Mouse (Mus musculus) cerebral cortex, adult 2 months (tissue): ENCODE measurements around the gene Eml2.

ENCODE experiments used
- WGBS: fragments of 180-500 bp; shearing (Covaris S2); methylation state at CpG from one replicate; pipeline ENCODE4 v1.1.7; 2018; 5-methylcytosine and 5-hydroxymethylcytosine counted together

The Eml2 gene

DNA sequence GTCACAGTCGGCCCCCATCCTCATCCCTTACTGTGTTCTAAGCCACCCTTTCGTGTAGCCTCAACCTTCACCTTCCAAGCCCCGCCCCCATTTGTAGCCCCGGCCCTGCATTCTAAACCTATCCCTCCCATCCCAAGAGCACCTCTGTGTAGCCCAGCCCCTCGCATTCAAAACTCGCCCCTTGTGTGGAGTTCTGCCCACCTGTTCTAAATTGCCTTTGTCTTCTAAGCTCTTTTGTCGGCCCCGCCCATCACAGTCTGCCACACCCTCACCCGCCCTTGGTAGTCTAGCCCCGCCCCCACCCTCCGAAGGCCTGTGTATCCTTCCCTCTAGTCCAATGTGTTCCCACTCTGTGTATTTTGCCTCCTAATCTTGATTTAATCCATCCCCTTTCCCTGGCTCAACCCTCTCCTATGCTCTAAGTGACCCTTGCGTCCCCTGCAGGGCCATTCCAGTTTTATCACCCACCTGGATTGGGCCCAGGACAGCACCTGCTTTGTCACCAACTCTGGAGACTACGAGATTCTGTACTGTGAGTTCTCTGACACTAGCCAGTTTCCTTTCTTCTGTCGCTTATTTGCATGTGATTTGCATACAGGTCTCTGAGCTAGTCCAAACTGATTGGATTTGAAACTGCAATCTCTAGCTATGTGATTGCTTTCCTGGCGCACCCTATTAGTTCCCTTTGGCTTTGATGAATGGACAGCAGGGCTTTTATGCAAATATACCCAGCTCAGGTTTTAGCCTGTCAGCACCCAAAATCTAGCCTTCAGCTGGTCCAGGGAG is 26.0 kb downstream of the Eml2 start:
- 62% methylated on average over 15 of the region's 15 CpGs for WGBS

DNA sequence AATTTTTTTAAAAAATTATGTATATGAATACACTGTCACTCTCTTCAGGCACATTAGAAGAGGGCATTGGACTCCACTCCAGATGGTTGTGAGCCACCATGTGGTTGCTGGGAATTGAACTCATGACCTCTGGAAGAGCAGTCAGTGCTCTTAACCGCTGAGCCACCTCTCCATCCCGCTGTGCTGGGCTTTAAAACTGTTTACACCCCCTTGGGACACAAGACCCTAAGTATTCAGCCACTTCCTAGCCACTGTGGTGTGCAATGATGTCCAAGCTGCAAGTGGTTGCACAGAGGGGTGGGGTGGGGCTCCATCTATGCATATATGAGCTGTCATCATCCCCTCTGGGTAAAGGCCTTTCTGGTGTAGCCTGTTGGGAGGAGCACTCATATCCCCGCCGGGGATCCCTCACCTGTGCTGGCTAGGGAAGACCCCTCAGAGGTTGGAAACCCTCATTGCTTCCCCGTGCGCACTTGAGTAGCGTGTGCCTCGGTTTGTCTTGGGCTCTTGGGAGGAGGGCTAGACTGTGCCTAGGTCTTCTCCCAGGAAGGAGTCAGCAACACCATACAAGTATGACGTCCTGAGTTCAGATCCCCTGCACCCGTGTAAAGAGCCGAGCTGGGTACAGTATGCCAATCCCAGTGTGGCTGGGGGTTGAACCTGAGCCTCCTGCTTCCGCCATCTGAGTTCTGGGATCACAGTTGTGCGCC is 32.1 kb downstream of the Eml2 start:
- WGBS, result 82% methylated on average over 13 of the region's 13 CpGs

DNA sequence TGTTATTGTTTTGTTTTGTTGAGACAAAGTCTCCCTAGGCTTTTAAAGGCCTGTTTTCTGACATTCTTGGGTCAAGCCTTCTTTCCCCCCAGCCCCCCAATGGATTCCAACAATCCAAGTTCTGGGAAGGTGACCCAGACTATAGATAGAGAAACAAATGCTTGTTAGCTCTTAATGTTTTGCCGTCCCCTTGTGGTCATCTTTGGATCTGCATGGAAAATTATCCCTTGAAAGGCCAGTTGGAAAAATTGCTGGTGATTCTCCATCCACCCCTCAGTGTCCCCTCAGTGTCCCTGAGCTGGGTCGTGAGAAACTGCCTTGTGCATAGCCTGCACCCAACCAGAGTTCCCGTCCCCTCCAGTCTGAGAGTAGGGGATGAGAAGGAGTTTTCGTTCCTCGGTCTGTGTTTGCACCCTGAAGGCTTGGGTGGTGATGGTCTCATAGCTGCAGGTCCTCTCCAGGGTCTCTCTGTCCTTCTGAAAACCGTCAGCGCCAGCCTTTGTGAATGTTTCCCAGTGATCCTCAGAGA is 32.8 kb downstream of the Eml2 start:
- 55% methylated on average over 7 of the region's 7 CpGs for WGBS

DNA sequence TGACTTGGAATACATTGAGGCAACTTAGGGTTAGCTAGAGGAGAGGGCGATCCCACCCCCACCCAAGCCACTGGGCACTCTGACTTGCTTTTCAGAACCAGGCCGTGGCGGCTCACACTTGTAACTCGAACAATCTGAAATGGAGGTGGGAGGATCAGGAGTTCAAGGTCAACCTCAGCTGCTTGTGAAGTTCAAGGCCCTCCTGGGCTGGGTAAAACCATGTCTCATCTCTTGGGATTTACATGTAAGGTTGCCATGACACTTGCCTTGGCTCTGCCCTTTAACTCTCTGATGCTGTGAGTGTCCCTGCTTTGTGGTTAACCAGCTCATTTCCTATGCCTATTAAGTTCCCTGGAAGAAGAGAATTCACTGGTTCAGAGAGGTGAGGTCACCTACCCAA is 33.3 kb downstream of the Eml2 start:
- WGBS, result 84% methylated on average over 4 of the region's 4 CpGs

DNA sequence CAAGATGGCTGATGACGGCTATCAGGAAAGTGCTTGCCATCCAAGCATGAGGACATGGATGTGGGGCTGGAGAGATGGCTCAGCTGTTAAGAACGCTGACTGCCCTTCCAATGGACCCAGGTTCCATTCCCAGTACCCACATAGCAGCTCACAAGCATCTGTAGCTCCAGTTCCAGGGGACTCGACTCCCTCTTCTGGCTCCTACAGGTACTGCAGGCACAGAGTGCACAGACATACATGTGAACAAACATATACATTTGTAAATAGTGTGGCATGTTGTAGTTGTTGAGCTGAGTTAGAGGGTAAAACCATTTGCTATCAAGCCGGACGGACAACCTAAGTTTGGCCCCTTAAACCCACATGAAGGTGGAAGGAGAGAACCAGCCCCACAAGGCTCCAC is 33.8 kb downstream of the Eml2 start:
- WGBS, result 92% methylated on average over 5 of the region's 5 CpGs

DNA sequence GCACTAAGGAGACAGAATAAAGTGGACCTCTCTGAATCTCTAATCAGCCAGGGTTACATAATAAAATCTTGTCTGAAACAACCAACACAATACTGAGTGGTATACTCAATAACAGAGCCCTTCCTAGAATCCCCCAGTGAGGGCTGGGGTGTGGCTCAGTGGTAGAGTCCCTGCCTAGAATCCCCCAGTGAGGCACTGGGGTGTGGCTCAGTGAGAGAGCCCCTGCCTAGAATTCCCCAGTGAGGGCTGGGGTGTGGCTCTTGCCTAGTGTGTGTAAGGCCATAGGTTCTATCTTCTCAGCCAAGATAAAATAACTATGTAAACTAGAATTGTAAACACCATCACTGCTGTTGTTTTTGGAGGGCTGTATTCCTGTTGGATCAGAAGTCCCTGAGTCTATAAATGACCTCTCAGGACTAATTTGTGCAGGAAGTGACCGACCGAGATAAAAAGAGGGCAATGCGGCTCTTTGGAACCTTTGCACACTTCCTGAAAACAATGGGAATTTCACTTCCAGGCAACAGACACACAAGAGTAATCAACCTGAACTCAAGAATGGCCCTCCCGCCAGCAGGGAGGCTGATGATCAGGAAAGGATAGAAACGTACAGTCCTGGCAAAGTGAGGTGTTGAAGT is 34.9 kb downstream of the Eml2 start:
- WGBS, result 71% methylated on average over 5 of the region's 5 CpGs

DNA sequence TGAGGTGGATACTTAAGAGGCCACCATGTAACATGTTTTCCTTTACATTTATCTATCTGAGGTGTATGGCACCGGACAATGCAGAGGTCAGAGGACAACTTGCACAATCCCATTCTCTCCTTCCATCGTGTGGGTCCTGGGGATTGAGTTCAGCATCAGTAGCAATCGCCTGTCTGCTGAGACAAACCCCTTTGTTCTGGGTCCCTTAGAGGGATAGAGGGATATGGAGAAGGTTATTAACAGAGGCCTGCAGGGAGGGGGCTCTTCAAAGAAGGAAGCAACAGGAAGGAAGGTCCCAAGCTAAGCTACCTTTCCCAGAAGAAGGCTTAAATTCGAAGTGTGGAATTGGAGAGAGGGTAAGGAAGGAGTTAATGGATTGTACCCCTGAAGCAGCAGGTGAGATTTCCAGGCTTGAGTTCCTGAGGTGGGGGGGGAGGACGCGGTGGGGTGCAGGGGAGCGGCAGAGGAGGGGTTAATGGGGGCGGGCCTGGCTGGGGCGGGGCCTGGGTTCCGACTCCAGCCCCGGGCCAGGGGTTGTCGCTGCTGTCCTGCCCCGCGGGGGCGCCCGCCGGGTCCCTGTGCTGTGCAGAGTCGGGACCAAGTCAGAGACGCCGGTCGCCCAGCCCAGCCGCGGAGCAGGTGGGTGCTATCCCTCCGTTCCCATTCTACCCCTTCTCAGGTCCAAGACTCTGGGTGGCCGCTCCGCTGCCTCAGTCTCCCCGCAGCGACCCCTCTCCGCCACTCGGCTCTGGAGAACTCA is 36.0 kb downstream of the Eml2 start, which contains the start of gene Gpr4:
Gpr4 (plus strand) TSS at position 543 of the 760 bp plus-strand sequence.
- 7% methylated on average over 21 of the region's 30 CpGs for WGBS

DNA sequence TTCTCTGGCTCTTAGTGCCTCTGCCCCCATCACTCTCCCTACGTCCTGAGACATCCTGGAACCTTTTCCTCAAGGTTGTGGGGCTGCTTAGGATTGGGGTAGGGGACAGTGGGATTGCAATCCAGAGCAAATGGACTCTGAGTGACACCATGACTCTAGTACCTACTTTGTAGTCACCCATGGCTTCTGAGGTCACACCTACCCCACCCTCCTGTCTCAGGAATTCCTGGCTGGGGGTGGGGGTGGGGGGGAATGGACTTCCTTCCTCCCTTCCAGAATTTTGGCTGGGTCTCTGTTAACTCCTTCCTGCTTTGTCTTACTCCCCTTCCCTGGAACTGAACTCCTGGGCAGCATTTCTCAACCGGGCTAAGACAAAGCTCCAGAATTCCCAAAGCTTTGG is 37.2 kb downstream of the Eml2 start:
- WGBS, result 75% methylated on average over 2 of the region's 2 CpGs

DNA sequence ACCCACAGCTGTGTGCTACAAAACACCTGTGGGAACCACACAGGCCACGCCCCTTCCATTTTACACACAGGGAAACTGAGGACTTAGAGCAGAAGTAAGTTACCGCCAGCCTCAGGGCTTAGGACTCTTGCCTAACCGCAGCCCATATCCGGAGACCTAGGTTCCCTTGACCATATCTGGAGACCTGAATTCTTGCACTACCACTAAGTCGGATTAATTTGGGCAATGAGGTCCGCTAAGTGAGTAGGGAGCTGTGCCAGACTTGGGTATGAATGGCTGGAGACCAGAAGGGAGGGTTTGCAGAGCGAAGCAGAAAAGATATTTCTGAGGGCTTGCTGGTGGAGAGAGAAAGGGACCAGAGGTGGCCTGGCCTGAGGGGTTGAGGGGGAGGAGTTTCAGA is 38.1 kb downstream of the Eml2 start:
- 60% methylated on average over 7 of the region's 7 CpGs for WGBS

DNA sequence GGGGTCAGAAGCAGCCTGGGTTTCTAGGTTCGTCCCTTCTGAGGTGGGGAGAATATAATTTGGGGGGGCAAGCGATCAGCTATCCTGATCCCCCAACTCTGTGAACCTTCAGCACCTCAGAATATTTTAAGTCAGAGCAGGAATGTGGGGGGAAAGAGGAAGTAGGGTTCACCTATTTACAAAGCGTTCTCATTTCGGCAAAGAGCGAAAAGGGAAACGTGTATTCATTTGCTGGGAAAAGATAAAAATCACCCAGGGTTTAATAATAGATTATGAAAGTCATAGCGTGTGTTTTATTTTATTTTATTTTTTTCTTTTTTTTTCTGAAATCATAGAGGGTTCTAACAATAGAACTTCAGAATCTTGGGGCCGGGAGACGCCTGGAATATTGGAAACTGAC is 38.7 kb downstream of the Eml2 start:
- 36% methylated on average over 9 of the region's 9 CpGs for WGBS

DNA sequence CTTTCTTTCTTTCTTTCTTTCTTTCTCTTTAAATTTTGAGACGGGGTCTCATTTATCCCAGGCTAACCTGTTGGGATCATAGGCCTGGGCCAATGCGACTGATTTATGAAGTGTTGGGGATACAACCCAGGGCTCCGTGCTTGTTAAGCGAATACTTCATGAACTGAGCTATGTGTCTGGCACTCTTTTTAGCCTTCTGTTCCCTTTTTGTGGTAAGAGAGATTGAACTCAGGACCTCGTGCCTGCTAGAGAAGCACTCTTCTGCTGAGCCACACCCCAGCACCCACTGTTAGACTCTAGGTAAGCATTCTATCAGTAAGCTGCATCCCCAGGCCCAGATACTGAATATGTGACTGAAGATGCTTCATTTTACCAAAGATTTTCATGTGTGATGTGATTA is 41.3 kb downstream of the Eml2 start:
- 60% methylated on average over 5 of the region's 5 CpGs for WGBS

DNA sequence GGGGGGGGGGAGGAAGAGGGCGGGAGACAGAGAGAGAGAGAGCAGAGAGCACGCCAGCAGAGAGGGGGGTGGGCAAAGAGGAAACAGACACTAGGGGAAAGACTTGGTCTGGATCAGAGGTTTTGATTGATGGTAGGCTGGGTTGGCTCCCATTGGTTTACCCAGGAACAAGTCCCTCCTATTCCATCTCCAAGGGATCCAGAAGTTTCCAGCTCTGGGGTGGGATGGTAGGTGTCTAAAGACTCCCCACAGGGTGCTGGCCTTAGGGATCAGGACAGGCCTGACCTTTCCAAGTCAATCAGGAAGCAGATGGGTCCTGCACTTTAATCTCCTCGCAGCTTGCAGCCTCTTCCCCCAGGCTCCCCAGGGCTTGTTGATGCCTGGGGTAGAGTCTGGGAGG is 41.7 kb downstream of the Eml2 start:
- whole genome bisulfite sequencing, result 22% methylated on average over 2 of the region's 3 CpGs

DNA sequence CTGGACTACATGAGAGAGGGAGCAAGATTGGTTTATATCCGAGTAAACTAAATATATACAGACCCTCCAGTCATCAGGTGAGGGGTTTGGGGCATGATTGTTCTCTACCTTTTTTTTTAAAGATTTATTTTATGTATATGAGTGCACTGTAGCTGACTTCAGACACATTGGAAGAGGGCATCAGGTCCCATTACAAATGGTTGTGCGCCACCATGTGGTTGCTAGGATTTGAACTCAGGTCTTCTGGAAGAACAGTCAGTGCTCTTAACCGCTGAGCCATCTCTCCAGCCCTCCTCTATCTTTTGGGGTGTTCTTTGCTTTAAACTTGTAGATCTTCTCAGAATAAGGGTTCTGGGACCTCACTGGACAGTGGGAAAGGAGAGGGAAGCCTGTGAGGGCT is 43.8 kb downstream of the Eml2 start:
- 74% methylated on average over 3 of the region's 3 CpGs for WGBS

DNA sequence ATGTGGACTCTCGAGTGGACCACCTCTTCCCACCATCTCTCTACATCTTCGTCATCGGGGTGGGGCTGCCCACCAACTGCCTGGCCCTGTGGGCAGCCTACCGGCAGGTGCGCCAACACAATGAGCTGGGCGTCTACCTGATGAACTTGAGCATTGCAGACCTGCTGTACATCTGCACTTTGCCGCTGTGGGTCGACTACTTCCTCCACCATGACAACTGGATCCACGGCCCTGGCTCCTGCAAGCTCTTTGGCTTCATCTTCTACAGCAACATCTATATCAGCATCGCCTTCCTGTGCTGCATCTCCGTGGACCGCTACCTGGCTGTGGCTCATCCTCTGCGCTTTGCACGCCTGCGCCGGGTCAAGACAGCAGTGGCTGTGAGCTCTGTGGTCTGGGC is 46.0 kb downstream of the Eml2 start:
- 93% methylated on average over 16 of the region's 16 CpGs for whole genome bisulfite sequencing

DNA sequence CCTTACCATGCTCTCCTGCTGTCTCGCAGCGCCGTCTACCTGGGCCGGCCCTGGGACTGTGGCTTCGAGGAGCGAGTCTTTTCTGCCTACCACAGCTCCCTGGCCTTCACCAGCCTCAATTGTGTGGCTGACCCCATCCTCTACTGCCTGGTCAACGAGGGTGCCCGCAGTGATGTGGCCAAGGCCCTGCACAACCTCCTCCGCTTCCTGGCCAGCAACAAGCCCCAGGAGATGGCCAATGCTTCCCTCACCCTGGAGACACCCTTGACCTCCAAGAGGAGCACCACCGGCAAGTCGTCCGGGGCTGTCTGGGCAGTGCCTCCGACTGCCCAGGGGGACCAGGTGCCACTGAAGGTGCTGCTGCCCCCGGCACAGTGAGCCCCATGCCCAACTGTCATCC is 46.7 kb downstream of the Eml2 start:
- 92% methylated on average over 14 of the region's 14 CpGs for WGBS

DNA sequence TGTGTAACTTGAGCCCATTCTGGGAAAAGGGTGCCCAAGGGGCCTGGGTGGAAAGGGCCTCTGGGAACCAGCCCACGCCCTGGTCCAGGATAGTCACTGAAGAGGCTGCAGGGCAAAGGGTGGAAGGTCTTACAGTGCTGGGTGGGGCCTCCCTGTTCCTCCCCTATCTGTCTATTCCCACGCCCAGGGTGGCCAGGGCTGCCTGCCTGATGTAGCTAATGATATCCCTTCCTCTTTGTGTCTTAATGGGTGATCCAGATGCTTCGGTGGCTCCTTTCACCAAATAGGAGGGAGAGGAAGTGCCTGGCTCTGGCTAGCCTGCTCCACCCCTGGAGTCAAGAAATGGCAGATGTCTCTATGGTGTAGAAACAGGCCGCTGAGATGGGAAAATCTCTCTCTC is 48.7 kb downstream of the Eml2 start:
- WGBS, result 86% methylated on average over 4 of the region's 4 CpGs

DNA sequence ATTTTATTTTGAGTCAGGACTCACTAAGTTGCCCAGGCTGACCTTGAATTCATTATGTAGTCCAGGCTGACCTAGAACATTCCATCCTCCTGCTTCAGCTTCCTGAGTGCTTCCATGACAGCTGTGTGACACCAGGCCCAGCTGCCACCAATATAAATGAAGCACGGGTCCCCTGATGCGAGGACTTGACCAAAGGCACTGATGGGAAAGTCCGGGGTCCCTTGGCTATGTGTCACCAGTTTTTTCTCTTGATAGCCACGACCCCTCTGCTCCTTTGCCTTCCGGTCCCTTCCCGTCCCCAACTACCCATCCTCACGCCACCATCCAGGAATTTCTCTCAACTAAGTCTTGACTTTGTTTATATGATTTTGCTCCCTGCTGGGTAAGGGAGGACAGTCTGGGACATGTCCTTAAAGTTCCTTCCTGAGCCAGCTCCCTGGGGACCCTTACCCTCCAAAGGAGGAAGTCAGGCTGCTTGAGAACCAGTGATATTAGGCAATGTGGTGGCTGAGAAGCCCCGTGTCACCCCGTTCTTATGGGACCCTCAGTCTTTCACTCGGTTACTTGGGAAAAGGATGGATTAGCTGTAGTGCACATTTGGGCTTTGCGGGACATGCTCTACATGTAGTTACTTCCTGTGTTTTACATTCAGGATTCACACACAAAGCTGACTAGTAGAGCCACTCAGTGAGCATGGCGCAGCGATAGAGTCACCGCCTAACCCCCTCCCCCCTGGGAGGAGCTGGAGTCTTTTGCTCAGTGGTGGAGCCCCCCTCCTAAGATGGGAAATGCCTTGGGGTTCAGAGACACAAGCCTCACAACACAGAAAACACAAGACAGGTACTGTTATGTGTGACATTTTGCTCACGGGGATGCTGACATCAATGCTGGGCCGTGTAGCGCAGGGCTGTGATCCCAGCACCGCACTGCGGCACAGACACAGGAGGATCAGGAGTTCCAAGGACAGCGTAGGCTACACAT is 50.9 kb downstream of the Eml2 start:
- WGBS, result 16% methylated on average over 20 of the region's 20 CpGs

DNA sequence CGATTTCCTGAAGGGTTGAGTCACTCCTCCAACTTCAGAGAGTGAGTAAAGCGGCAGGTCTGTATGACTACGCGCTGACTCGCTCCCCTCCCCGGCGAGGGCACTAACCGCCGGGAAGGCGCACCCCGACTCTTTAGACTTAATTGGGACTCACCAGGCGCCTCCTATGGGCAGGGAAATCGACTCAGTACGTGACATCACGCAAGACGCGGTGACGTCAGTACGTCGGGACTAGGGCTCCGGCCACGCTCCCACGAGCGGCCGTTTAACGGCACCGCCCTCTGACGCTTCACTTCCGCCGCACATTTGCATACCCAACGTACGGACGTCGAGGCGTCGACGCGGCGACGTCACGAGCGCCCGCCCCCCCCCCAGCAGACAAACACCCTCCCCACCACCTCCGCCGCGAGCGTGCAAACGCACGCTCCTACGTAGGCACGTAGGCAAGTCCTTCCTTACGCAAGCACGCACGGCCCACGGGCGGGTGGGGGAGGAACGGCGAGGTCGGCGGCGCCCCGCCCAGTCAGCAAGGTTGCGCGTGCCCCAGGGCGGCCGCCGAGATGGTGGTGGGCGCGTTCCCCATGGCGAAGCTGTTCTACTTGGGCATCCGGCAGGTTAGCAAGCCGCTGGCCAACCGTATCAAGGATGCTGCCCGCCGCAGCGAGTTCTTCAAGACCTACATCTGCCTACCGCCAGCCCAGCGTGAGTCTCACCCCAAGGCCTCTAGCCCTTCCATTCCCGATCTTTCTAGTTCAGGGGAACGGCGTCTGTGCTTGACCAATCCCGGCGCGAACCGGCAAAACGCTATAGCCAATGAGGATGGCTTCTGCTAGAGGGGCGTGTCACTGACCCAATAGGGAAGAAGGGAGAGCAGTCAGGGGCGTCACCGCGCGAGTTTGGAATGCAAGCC is 51.9 kb downstream of the Eml2 start, which contains the start of gene Opa3:
Opa3 (plus strand) TSS at position 452 of the 910 bp plus-strand sequence.
- WGBS, result under 1% methylated on average over 91 of the region's 91 CpGs

DNA sequence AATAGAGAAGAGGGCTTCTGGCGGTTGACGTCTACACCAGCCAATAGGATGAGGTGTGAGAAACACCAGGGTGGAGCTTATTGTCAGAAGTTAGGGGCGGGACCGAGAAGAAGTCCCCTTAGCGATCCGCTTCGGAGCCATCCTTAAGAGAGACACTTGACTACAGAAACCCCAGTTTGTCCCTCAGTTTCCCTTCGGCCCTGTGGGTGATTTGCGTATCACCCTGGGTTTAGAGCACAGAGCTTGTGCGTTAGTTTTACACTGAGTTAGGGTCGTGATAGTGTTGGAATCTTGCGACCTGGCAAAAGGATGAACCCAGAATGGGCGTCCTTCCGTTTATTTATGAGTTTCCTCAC is 52.5 kb downstream of the Eml2 start:
- WGBS, result 0% methylated on average over 14 of the region's 14 CpGs

DNA sequence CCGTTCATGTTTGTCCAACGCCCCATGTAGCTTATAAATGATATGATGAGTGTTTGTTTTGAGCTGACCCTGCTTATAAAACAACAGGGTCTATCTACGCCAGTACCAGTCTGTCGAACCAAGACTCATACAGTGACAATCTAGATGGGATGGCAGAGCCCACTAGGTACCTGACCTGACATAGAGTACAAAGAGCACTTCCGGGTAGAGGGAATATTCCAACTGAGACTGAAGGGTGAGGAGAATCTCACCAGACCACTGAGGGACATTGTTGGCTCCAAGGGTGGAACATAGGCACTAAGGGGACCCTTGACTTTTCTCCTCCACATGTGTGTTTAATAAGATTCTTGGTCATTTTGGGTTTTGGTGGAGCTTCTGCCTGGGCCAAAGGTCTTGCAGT is 53.2 kb downstream of the Eml2 start:
- 24% methylated on average over 5 of the region's 5 CpGs for WGBS
